Mouse (Mus musculus): ENCODE measurements around the gene Gm4779. TPM values are rescaled to one million over a fixed set of nuclear protein-coding genes. Genes with fewer than 3 reads are reported as not detected.

Gm4779 gene
- polyA plus RNA-seq (2014; fragmentation: Illumina TruSeq; extraction: RNeasy Lipid Tissue Mini Kit (QIAGEN cat#74804); ENCODE audit: low read depth, low replicate concordance), result 0.17 TPM

GRCm38 (mm10) chrX:101794342-101794741, at the start of gene Gm4779, which contains the start of gene 8030474K03Rik:
TSS of gene Gm4779 (minus strand) at chrX:101794423.
TSS of gene 8030474K03Rik (plus strand) at chrX:101794656.

Other genes with a start within 250 kb of the Gm4779 start
- gene Ogt, start 154.4 kb downstream of the Gm4779 start, polyA plus RNA-seq (2014; fragmentation: Illumina TruSeq; extraction: RNeasy Lipid Tissue Mini Kit (QIAGEN cat#74804); ENCODE audit: low read depth, low replicate concordance), result 139 TPM
- gene Cxcr3, start 60.2 kb downstream of the Gm4779 start, polyA plus RNA-seq (2014; fragmentation: Illumina TruSeq; extraction: RNeasy Lipid Tissue Mini Kit (QIAGEN cat#74804); ENCODE audit: low read depth, low replicate concordance), result 1.6 TPM
- not detected for gene 8030474K03Rik, start 233 bp upstream of the Gm4779 start, polyA plus RNA-seq (2014; fragmentation: Illumina TruSeq; extraction: RNeasy Lipid Tissue Mini Kit (QIAGEN cat#74804); ENCODE audit: low read depth, low replicate concordance)
- gene Nhsl2, start 55.0 kb upstream of the Gm4779 start, polyA plus RNA-seq (2014; fragmentation: Illumina TruSeq; extraction: RNeasy Lipid Tissue Mini Kit (QIAGEN cat#74804); ENCODE audit: low read depth, low replicate concordance), result 4.5 TPM